Mouse (Mus musculus): ENCODE data around the gene Sema4c. TPM values are rescaled to one million over a fixed set of nuclear protein-coding genes. Genes with fewer than 3 reads are reported as not detected.

Sema4c gene
- total and polyA plus RNA-seq, 3 experiments, result 0.70 to 3.4 (median 1.5) TPM

DNA sequence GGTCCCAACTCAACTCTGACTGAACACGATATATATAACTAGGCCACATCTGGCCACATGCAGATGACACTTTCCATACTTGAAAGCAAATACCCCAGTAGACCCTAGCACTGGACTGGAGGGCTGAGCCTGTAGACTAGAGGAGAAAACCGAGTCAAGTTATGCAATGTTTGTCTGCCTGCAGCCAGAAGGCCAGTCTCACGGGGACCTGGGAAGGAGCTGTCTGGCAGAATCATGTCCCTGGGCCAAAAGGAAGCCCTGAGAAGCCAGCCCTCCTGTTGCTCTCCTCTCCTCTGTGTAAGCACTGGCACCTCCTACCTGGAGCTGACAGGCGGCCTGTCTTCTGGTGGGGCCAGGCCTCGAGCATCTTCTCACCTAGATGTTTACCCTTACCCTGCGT lies 17.2 kb upstream of the Sema4c start:
- H3K9me3 ChIP-seq (replicated peaks; ENCODE audit: low read length), result no peaks in the 10 kb centered on the region
- H3K4me1 ChIP-seq (ENCODE audit: control insufficient read depth in 1 of 2, insufficient read depth in 2 of 2), result peaks cover 2 to 23% of the 10 kb centered on the region in 2 experiments; a peak in 3 of 4 replicates
- DNase-seq (ENCODE audit: extremely low read depth), result no peak
- H3K4me3 ChIP-seq (replicated peaks in 1 of 3; ENCODE audit: low read depth in 2 of 3, low read length in 2 of 3, poor library complexity in 1 of 3), result no peak overlapping the region
- TF ChIP-seq KAT2A (IDR thresholded peaks at IDR 0.05; ENCODE audit: insufficient replicate concordance, low read length), result no peak
- no peak for TF ChIP-seq MAFK (IDR thresholded peaks at IDR 0.05; ENCODE audit: insufficient replicate concordance, low read length)
- no peak for TF ChIP-seq USF2 (conservative IDR thresholded peaks at IDR 0.05; ENCODE audit: low read depth, low read length)
- no peak for TF ChIP-seq SMC3 (IDR thresholded peaks at IDR 0.05; ENCODE audit: low read depth, low read length)
- no peak for TF ChIP-seq ELF1 (IDR thresholded peaks at IDR 0.05; ENCODE audit: low read depth, low read length)
- no peak for TF ChIP-seq MAZ (IDR thresholded peaks at IDR 0.05; ENCODE audit: low read depth, low read length)
- no peak for TF ChIP-seq NELFE (IDR thresholded peaks at IDR 0.05; ENCODE audit: low read depth, low read length)
- no peak for TF ChIP-seq RAD21 (IDR thresholded peaks at IDR 0.05; ENCODE audit: low read depth, low read length)
- no peak for TF ChIP-seq UBTF (IDR thresholded peaks at IDR 0.05; ENCODE audit: low read depth, low read length)
- no peak for TF ChIP-seq JUND (conservative IDR thresholded peaks at IDR 0.05; ENCODE audit: low read depth, low read length)
- no peak for TF ChIP-seq MAX (IDR thresholded peaks at IDR 0.05; ENCODE audit: low read length)
- TF ChIP-seq MYC (IDR thresholded peaks at IDR 0.05; ENCODE audit: low read depth, low read length), result no peak
- no peak for TF ChIP-seq GABPA (IDR thresholded peaks at IDR 0.05; ENCODE audit: insufficient replicate concordance, low read depth, low read length)
- no peak for TF ChIP-seq ETS1 (conservative IDR thresholded peaks at IDR 0.05; ENCODE audit: low read depth, low read length)
- no peak for TF ChIP-seq CTCF (conservative IDR thresholded peaks at IDR 0.05 in 1 of 2, IDR thresholded peaks at IDR 0.05 in 1 of 2; ENCODE audit: low read depth in 2 of 2, low read length in 2 of 2)
- no peak for TF ChIP-seq MXI1 (IDR thresholded peaks at IDR 0.05; ENCODE audit: low read depth, low read length)
- TF ChIP-seq HCFC1 (IDR thresholded peaks at IDR 0.05; ENCODE audit: low read depth, low read length), result no peak
- TF ChIP-seq ZNF384 (IDR thresholded peaks at IDR 0.05; ENCODE audit: low read depth, low read length), result no peak
- TF ChIP-seq EP300 (IDR thresholded peaks at IDR 0.05; ENCODE audit: low read length), result no peak
- TF ChIP-seq CHD2 (IDR thresholded peaks at IDR 0.05; ENCODE audit: low read length), result no peak
- no peaks in the 10 kb centered on the region for H3K36me3 ChIP-seq (replicated peaks in 1 of 2; ENCODE audit: control insufficient read depth in 1 of 2, insufficient read depth in 1 of 2, low read length in 1 of 2)
- no peak overlapping the region for H3K27ac ChIP-seq (ENCODE audit: insufficient read depth, low read depth)
- dilution Hi-C loops (cut with MboI; ENCODE audit: extremely low pct_ligation_motif_present, extremely low pct_unique_long_range_greater_than_20kb, low sequenced_read_pairs), result no loop called here
- H3K27me3 ChIP-seq (replicated peaks), result no peaks in the 10 kb centered on the region
- H3K4me2 ChIP-seq (ENCODE audit: insufficient read depth, low read depth, poor library complexity, severe bottlenecking), result no peak overlapping the region
- H3K79me2 ChIP-seq (replicated peaks; ENCODE audit: control insufficient read depth, extremely low read depth, insufficient read depth, poor library complexity, severe bottlenecking), result no peaks in the 10 kb centered on the region
- H3K9ac ChIP-seq (ENCODE audit: insufficient read depth, low read depth), result no peak overlapping the region
- in situ Hi-C loops (cut with MboI; ENCODE audit: low pct_ligation_motif_present, low pct_unique_long_range_greater_than_20kb, low sequenced_read_pairs), result no loop called here

DNA sequence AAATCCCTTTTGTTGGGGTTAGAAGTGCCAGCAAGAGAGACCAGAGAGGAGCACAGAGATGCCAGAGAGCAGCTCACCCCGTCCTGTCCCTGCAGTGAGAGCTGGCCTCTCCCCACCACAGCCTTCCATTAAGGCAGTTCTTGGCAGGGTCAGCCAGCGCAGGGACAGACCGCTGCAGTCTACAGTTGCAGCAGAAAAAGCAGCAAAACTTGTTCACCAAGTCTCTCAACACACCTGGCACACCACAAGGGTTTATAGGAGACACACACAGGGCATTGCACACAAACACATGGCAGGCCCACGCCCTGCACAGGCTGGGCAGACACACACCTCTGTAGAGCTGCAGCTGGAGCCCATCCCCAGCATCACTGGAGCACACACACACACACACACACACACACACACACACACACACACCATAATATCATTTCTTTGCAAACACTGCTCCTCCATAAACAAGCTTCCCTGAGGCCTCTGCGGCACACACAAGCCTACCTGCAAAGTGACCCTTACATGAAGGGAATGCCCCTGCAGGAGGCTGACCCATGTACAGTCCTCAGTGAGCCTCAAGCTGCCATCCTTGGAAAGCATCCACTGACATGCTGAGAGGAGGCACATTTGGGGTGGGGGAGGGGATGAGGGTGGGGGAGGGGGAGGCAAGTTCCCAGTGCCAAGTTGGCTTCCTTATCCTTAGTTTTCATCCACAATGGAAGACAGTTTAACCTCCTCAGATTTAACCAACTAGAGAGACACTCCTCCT lies 16.2 kb upstream of the Sema4c start:
- Histone ChIP-seq H3K36me3 (replicated peaks in 1 of 2; ENCODE audit: control insufficient read depth in 1 of 2, insufficient read depth in 1 of 2, low read length in 1 of 2) (no peaks in the 10 kb centered on the region), H3K4me2 (ENCODE audit: insufficient read depth, low read depth, poor library complexity, severe bottlenecking) (no peak overlapping the region), H3K27ac (ENCODE audit: insufficient read depth, low read depth) (no peak overlapping the region), H3K4me3 (replicated peaks in 1 of 3; ENCODE audit: low read depth in 2 of 3, low read length in 2 of 3, poor library complexity in 1 of 3) (no peak overlapping the region), H3K79me2 (replicated peaks; ENCODE audit: control insufficient read depth, extremely low read depth, insufficient read depth, poor library complexity, severe bottlenecking) (no peaks in the 10 kb centered on the region), H3K4me1 (ENCODE audit: control insufficient read depth in 1 of 2, insufficient read depth in 2 of 2) (peaks cover 2 to 21% of the 10 kb centered on the region in 2 experiments; a peak in 3 of 4 replicates), H3K27me3 (replicated peaks) (no peaks in the 10 kb centered on the region), H3K9me3 (replicated peaks; ENCODE audit: low read length) (no peaks in the 10 kb centered on the region), H3K9ac (ENCODE audit: insufficient read depth, low read depth) (no peak overlapping the region)
- dilution Hi-C loops (cut with MboI; ENCODE audit: extremely low pct_ligation_motif_present, extremely low pct_unique_long_range_greater_than_20kb, low sequenced_read_pairs), result no loop called here
- in situ Hi-C loops (cut with MboI; ENCODE audit: low pct_ligation_motif_present, low pct_unique_long_range_greater_than_20kb, low sequenced_read_pairs), result no loop called here
- DNase-seq (ENCODE audit: extremely low read depth), result no peak
- TF ChIP-seq CTCF (conservative IDR thresholded peaks at IDR 0.05 in 1 of 2, IDR thresholded peaks at IDR 0.05 in 1 of 2; ENCODE audit: low read depth in 2 of 2, low read length in 2 of 2) (no peak), CHD2 (IDR thresholded peaks at IDR 0.05; ENCODE audit: low read length) (0 out of 2 replicates have a peak, but pooled peaks have one; percentile 41)

All from CH12.LX (cell line).